Mouse (Mus musculus): ENCODE results near the gene C2cd4a. TPM values are rescaled to one million over a fixed set of nuclear protein-coding genes. Genes with fewer than 3 reads are reported as not detected.
A peak's percentile ranks its signal among the peaks of the same experiment; 100 is the strongest.

Gene C2cd4a
- polyA plus RNA-seq, 2 experiments, result 1.5 to 4.4 TPM

DNA sequence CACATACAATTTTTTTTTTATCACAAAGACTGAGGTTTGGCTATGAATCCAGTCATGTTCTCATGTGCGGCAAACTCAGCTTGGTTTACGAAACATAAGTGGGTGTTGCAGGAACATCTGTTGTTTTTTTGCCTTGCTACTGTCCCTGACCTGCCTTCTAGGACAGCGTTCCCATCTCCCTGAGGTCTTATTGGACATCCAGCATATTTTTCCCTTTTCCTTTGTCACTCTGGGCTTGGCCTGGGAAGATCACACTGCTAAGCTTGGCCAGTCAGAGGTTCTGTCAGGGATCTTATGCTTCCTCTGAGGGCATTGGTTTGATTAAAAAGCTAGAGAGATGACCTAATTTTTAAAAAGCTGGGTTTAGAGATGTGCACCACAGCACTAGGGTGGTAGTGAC, 21.0 kb downstream of the C2cd4a start:
- H3K27me3 ChIP-seq (ENCODE audit: control insufficient read depth, insufficient read depth, low read length), result no peaks in the 10 kb centered on the region
- 80% methylated on average over 3 of the region's 3 CpGs for WGBS (ENCODE audit: insufficient replicate concordance)
- no peak overlapping the region for H3K9ac ChIP-seq (replicated peaks)
- no peaks in the 10 kb centered on the region for H3K9me3 ChIP-seq (ENCODE audit: control insufficient read depth, low read length)
- no peak for ATAC-seq (ENCODE audit: insufficient read depth)
- no peak overlapping the region for H3K27ac ChIP-seq
- no peaks in the 10 kb centered on the region for H3K36me3 ChIP-seq (replicated peaks; ENCODE audit: control insufficient read depth, insufficient read depth, low read depth)
- no peaks in the 10 kb centered on the region; a peak in 2 of 4 replicates for H3K4me1 ChIP-seq (replicated peaks; ENCODE audit: control insufficient read depth in 2 of 2, insufficient read depth in 2 of 2, low read length in 1 of 2)
- no peak for DNase-seq (ENCODE audit: low read depth in 3 of 3, low spot score in 3 of 3)
- no peak overlapping the region for H3K4me3 ChIP-seq (ENCODE audit: insufficient read depth in 1 of 2, low read depth in 2 of 2, low read length in 2 of 2)
- TF ChIP-seq EP300 (IDR thresholded peaks at IDR 0.05; ENCODE audit: low read depth) (no peak), CTCF (IDR thresholded peaks at IDR 0.05; ENCODE audit: low read depth) (no peak)
- no peak overlapping the region for H3K4me2 ChIP-seq (ENCODE audit: low read depth)

DNA sequence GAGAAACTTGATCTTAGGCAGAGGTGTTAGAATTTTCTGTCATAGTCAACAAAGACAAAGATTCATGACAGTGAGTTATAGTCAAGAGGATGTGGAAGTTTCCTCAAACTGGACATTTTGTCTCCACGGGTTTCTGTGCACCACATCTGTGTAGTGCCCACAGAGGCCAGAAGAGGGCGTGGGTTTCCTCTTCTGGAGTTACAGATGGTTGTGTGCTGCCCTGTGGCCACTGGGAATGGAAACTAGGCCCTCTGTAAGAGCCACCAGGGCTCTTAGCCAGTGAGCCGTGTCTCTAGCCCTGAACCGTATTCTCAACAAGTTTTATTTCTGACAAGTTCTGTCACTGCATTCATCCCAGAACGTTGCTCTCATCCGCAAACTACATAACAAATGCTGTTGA, 21.6 kb downstream of the C2cd4a start:
- no peak overlapping the region for H3K27ac ChIP-seq
- WGBS (ENCODE audit: insufficient replicate concordance), result 55% methylated on average over 6 of the region's 6 CpGs
- DNase-seq (ENCODE audit: low read depth in 3 of 3, low spot score in 3 of 3) (no peak), ATAC-seq (ENCODE audit: insufficient read depth) (no peak)
- peak; percentile 47 for TF ChIP-seq CTCF (IDR thresholded peaks at IDR 0.05; ENCODE audit: low read depth)
- TF ChIP-seq EP300 (IDR thresholded peaks at IDR 0.05; ENCODE audit: low read depth), result no peak
- H3K36me3 ChIP-seq (replicated peaks; ENCODE audit: control insufficient read depth, insufficient read depth, low read depth), result no peaks in the 10 kb centered on the region
- H3K9ac ChIP-seq (replicated peaks), result no peak overlapping the region
- H3K27me3 ChIP-seq (ENCODE audit: control insufficient read depth, insufficient read depth, low read length), result no peaks in the 10 kb centered on the region
- H3K4me3 ChIP-seq (ENCODE audit: insufficient read depth in 1 of 2, low read depth in 2 of 2, low read length in 2 of 2), result no peak overlapping the region
- H3K4me2 ChIP-seq (ENCODE audit: low read depth), result no peak overlapping the region
- no peaks in the 10 kb centered on the region; a peak in 2 of 4 replicates for H3K4me1 ChIP-seq (replicated peaks; ENCODE audit: control insufficient read depth in 2 of 2, insufficient read depth in 2 of 2, low read length in 1 of 2)
- no peaks in the 10 kb centered on the region for H3K9me3 ChIP-seq (ENCODE audit: control insufficient read depth, low read length)

DNA sequence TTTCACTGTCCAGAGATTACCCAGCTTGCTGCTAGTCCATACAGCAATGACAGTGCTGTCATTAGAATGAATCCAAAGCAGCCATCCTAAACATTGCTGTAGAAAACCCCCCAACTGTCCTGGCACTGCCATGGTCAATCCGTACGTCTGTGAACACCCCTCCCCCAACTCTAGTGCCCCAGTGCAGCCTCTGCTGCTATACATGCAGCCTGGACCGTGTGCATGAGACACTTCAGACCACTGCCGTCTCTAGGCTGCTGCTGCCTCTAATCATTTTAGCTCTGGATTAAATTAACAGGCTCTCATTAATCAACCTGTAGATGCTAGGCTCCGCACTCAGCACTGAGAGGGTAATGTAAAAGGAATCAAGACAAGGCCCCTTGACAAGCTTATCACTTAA, 25.1 kb downstream of the C2cd4a start:
- Histone ChIP-seq H3K27ac (no peak overlapping the region), H3K4me2 (ENCODE audit: low read depth) (no peak overlapping the region), H3K27me3 (ENCODE audit: control insufficient read depth, insufficient read depth, low read length) (no peaks in the 10 kb centered on the region), H3K36me3 (replicated peaks; ENCODE audit: control insufficient read depth, insufficient read depth, low read depth) (no peaks in the 10 kb centered on the region), H3K9ac (replicated peaks) (no peak overlapping the region), H3K4me1 (replicated peaks; ENCODE audit: control insufficient read depth in 2 of 2, insufficient read depth in 2 of 2, low read length in 1 of 2) (no peaks in the 10 kb centered on the region; a peak in 1 of 4 replicates), H3K9me3 (ENCODE audit: control insufficient read depth, low read length) (no peaks in the 10 kb centered on the region), H3K4me3 (ENCODE audit: insufficient read depth in 1 of 2, low read depth in 2 of 2, low read length in 2 of 2) (no peak overlapping the region)
- DNase-seq (ENCODE audit: low read depth in 3 of 3, low spot score in 3 of 3) (no peak), ATAC-seq (ENCODE audit: insufficient read depth) (no peak)
- no peak for TF ChIP-seq EP300 (IDR thresholded peaks at IDR 0.05; ENCODE audit: low read depth)
- WGBS (ENCODE audit: insufficient replicate concordance), result 55% methylated on average over 5 of the region's 5 CpGs

DNA sequence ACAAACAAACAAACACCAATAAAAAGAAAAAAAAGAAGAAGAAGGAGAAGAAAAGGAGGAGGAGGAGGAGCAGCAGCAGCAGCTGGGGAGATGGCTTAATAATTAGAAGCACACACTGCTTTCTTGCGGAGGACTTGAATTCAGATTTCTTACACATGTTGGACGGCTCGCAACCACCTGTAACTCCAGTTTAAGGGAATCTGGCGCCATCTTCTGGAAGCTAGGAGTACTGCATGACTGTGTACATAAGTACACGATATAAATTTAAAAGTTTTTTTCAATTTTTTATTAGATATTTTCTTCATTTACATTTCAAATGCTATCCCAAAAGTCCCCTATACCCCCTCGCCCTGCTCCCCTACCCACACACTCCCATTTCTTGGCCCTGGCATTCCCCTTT, 29.9 kb downstream of the C2cd4a start:
- TF ChIP-seq EP300 (IDR thresholded peaks at IDR 0.05; ENCODE audit: low read depth), result no peak
- peak; percentile 78 for TF ChIP-seq CTCF (IDR thresholded peaks at IDR 0.05; ENCODE audit: low read depth)
- WGBS (ENCODE audit: insufficient replicate concordance), result 21% methylated on average over 6 of the region's 6 CpGs
- no peaks in the 10 kb centered on the region for H3K36me3 ChIP-seq (replicated peaks; ENCODE audit: control insufficient read depth, insufficient read depth, low read depth)

DNA sequence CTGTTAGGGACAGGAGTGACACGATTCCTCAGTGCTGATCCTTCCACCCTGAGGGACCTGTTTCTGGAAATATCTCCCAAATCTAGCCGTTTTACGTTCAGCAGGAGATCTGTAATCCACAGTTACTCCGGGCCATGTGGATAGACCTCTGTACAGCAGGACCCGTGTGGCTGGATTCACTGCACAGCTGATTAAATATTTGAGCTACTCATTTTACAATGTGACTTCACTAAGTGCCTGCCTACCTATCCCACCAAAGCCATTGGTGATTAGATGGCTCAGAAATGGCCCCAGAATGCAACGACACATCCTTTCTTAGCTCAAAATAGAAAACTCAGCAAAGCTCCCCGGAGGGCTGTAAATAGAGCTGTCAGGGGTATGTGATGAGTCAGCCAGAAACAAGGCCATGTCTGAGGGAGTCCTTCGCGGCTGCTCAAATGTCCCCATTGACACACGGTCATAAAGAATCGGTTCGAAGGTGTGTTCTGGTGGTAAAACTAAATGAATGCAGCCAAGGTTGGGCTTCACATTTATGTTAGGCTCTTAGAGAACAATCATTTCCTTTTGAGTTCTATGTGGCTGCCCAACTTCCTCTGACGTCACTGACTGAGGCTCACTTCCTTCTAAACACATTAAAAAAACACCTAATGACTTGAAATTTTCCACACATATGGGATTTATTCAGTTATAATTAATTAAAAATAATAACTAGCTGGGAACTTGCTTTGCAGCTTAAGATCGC, 32.9 kb downstream of the C2cd4a start:
- no peak for ATAC-seq (ENCODE audit: insufficient read depth)
- 47% methylated on average over 14 of the region's 14 CpGs for WGBS (ENCODE audit: insufficient replicate concordance)
- H3K4me2 ChIP-seq (ENCODE audit: low read depth), result no peak overlapping the region

More for the DNA sequence above, 29.9 kb downstream of the C2cd4a start:
- Histone ChIP-seq H3K4me3 (ENCODE audit: insufficient read depth in 1 of 2, low read depth in 2 of 2, low read length in 2 of 2) (no peak overlapping the region), H3K4me2 (ENCODE audit: low read depth) (no peak overlapping the region), H3K9ac (replicated peaks) (no peak overlapping the region), H3K27me3 (ENCODE audit: control insufficient read depth, insufficient read depth, low read length) (no peaks in the 10 kb centered on the region), H3K27ac (no peak overlapping the region), H3K4me1 (replicated peaks; ENCODE audit: control insufficient read depth in 2 of 2, insufficient read depth in 2 of 2, low read length in 1 of 2) (no peaks in the 10 kb centered on the region), H3K9me3 (ENCODE audit: control insufficient read depth, low read length) (no peaks in the 10 kb centered on the region)
- no peak for ATAC-seq (ENCODE audit: insufficient read depth)
- DNase-seq (ENCODE audit: low read depth in 3 of 3, low spot score in 3 of 3), result peak; percentile 20 to 33 (median 29)

More for the DNA sequence above, 32.9 kb downstream of the C2cd4a start:
- Histone ChIP-seq H3K9ac (replicated peaks) (no peak overlapping the region), H3K27ac (no peak overlapping the region), H3K4me3 (ENCODE audit: insufficient read depth in 1 of 2, low read depth in 2 of 2, low read length in 2 of 2) (no peak overlapping the region), H3K4me1 (replicated peaks; ENCODE audit: control insufficient read depth in 2 of 2, insufficient read depth in 2 of 2, low read length in 1 of 2) (no peaks in the 10 kb centered on the region), H3K9me3 (ENCODE audit: control insufficient read depth, low read length) (no peaks in the 10 kb centered on the region), H3K27me3 (ENCODE audit: control insufficient read depth, insufficient read depth, low read length) (no peaks in the 10 kb centered on the region), H3K36me3 (replicated peaks; ENCODE audit: control insufficient read depth, insufficient read depth, low read depth) (no peaks in the 10 kb centered on the region)
- no peak for TF ChIP-seq CTCF (IDR thresholded peaks at IDR 0.05; ENCODE audit: low read depth)
- TF ChIP-seq EP300 (IDR thresholded peaks at IDR 0.05; ENCODE audit: low read depth), result no peak
- DNase-seq (ENCODE audit: low read depth in 3 of 3, low spot score in 3 of 3), result no peak

Data from liver, embryonic 14.5 days (tissue).